Comparison of ENCODE assay signal across 8 mouse cellular contexts in the genomic region with DNA sequence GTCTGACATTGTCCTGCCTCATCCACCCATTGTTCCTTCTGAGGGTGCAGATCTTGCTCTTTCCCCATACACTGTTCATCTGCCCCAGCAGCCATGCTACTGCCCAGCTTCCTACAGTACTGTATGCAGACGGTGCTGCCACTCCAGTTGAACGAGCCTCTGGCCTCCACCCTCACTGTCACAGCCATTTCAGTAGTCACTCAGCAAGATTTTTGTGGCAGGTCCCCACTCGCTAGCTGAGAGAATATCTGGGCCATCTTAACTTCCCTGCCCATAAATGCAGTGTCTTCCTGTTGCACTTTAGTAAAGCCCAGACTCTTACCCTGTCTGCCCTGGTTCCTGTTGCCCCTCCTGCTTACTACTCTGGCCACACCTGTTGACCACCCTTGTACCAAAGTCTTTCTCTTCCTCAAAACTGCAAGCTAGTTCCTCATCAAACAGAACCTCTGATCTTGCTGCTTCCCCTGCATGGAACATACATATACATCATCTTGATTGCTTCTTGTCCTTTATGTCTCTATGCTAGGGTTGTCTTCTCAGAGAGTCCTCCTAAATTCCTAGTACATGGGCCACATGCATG. TPM values are rescaled to one million over a fixed set of nuclear protein-coding genes. Genes with fewer than 3 reads are reported as not detected.
DNase-seq lines count a peak whose midpoint lies in the region; ATAC-seq and TF ChIP-seq lines count a peak whose summit lies in the region.

No protein-coding gene starts in this region.

- peak overlapping the region; percentile 95 for H3K27ac ChIP-seq in heart, embryonic 16.5 days (ENCODE audit: low read length)
- peak overlapping the region; percentile 22 for H3K27ac ChIP-seq in bone marrow macrophage, adult 2 months (ENCODE audit: insufficient read depth, low read depth, low read length)
- peak overlapping the region; percentile 97 for H3K27ac ChIP-seq in intestine, postnatal 0 days (ENCODE audit: low read depth, low read length)
- H3K27ac ChIP-seq in neural tube, embryonic 12.5 days, result no peak overlapping the region

- TF ChIP-seq POLR2A in bone marrow macrophage, adult 2 months (IDR thresholded peaks at IDR 0.05; ENCODE audit: borderline replicate concordance, low read depth, low read length), result no peak

- no peak for TF ChIP-seq CTCF in bone marrow macrophage, adult 2 months (IDR thresholded peaks at IDR 0.05; ENCODE audit: low read depth, low read length)
- no peak for TF ChIP-seq CTCF in intestine, postnatal 0 days (IDR thresholded peaks at IDR 0.05; ENCODE audit: low read depth)

- H3K4me3 ChIP-seq in heart, embryonic 16.5 days (ENCODE audit: low read length), result peak overlapping the region; percentile 90; the same call in 1 of the 2 replicates
- peak overlapping the region; percentile 93 for H3K4me3 ChIP-seq in bone marrow macrophage, adult 2 months (ENCODE audit: insufficient read depth, low read length)
- H3K4me3 ChIP-seq in intestine, postnatal 0 days (ENCODE audit: low read depth, low read length), result peak overlapping the region; percentile 79; the same call in 1 of the 2 replicates
- no peak overlapping the region for H3K4me3 ChIP-seq in neural tube, embryonic 12.5 days

- ATAC-seq in heart, embryonic 16.5 days (replicated peaks; ENCODE audit: extremely low read depth, insufficient read depth, low FRiP score), result no peak
- no peak for ATAC-seq in intestine, postnatal 0 days
- no peak for ATAC-seq in neural tube, embryonic 12.5 days (ENCODE audit: low FRiP score, low read depth)

- WGBS in heart, embryonic 16.5 days, result 58% methylated on average over 3 of the region's 3 CpGs
- WGBS in intestine, postnatal 0 days, result 48% methylated on average over 3 of the region's 3 CpGs
- WGBS in neural tube, embryonic 12.5 days, result 90% methylated on average over 3 of the region's 3 CpGs

- no peaks in the 10 kb centered on the region for H3K27me3 ChIP-seq in heart, embryonic 16.5 days (ENCODE audit: control insufficient read depth, insufficient read depth, low read length)
- no peaks in the 10 kb centered on the region for H3K27me3 ChIP-seq in intestine, postnatal 0 days (replicated peaks; ENCODE audit: control insufficient read depth, insufficient read depth, low read length)
- H3K27me3 ChIP-seq in neural tube, embryonic 12.5 days (replicated peaks), result no peaks in the 10 kb centered on the region

- H3K4me2 ChIP-seq in heart, embryonic 16.5 days (ENCODE audit: low read depth, low read length), result peak overlapping the region; percentile 87
- peak overlapping the region; percentile 90 for H3K4me2 ChIP-seq in intestine, postnatal 0 days (replicated peaks; ENCODE audit: low read depth)
- peak overlapping the region; percentile 74 for H3K4me2 ChIP-seq in neural tube, embryonic 12.5 days (replicated peaks)

- H3K9ac ChIP-seq in heart, embryonic 16.5 days (ENCODE audit: low read length), result peak overlapping the region; percentile 93; the same call in 1 of the 2 replicates
- H3K9ac ChIP-seq in intestine, postnatal 0 days (ENCODE audit: low read depth, low read length), result peak overlapping the region; percentile 23; the same call in 1 of the 2 replicates
- H3K9ac ChIP-seq in neural tube, embryonic 12.5 days, result peak overlapping the region; percentile 84; the same call in 1 of the 2 replicates

- H3K36me3 ChIP-seq in heart, embryonic 16.5 days (ENCODE audit: control insufficient read depth, insufficient read depth), result peaks cover 11% of the 10 kb centered on the region
- peaks cover 28% of the 10 kb centered on the region for H3K36me3 ChIP-seq in intestine, postnatal 0 days (ENCODE audit: control insufficient read depth, insufficient read depth)
- peaks cover 32% of the 10 kb centered on the region for H3K36me3 ChIP-seq in neural tube, embryonic 12.5 days

- H3K9me3 ChIP-seq in heart, embryonic 16.5 days (replicated peaks; ENCODE audit: control insufficient read depth, low read length), result no peaks in the 10 kb centered on the region
- H3K9me3 ChIP-seq in intestine, postnatal 0 days (ENCODE audit: control insufficient read depth), result no peaks in the 10 kb centered on the region
- no peaks in the 10 kb centered on the region for H3K9me3 ChIP-seq in neural tube, embryonic 12.5 days

- no peak for DNase-seq in heart, adult 8-10 months (ENCODE audit: low spot score)
- DNase-seq in gastrocnemius, postnatal 25 days, result no peak
- no peak for DNase-seq in thymus, postnatal 14 days
- no peak for DNase-seq in adrenal gland, postnatal 14 days

- H3K4me1 ChIP-seq in heart, embryonic 16.5 days (ENCODE audit: control insufficient read depth, insufficient read depth, low read length), result peaks cover 15% of the 10 kb centered on the region
- peaks cover 58% of the 10 kb centered on the region for H3K4me1 ChIP-seq in bone marrow macrophage, adult 2 months (ENCODE audit: control insufficient read depth, insufficient read depth, low read length)
- H3K4me1 ChIP-seq in intestine, postnatal 0 days (replicated peaks; ENCODE audit: control insufficient read depth, insufficient read depth, low read length), result peaks cover 19% of the 10 kb centered on the region
- peaks cover 20% of the 10 kb centered on the region for H3K4me1 ChIP-seq in neural tube, embryonic 12.5 days

RNA-seq across cellular contexts. Expression of gene Dbnl, which starts 1.6 kb away (rescaled TPM):
- 82.8 and 86.7 TPM in 2 replicates for polyA plus RNA-seq in heart, embryonic 16.5 days (2015; fragmentation: Nextera tagmentation; extraction: Ambion mirVana)
- total RNA-seq in heart, adult 8-10 months (2022), result 10 to 100 TPM; 26.4 to 33.1 (median 28.8) TPM
- 59.1 and 61.9 TPM in 2 replicates for polyA plus RNA-seq in bone marrow macrophage, adult 2 months (2012; ENCODE audit: insufficient read depth, insufficient read length, missing spikeins)
- polyA plus RNA-seq in intestine, postnatal 0 days (2015; fragmentation: Nextera tagmentation; extraction: Ambion mirVana), result 93.0 and 99.7 TPM in 2 replicates
- 138 and 153 TPM in 2 replicates for polyA plus RNA-seq in neural tube, embryonic 12.5 days (2016; fragmentation: Nextera tagmentation; extraction: Ambion mirVana)
- 10 to 100 TPM; 11.7 to 14.8 TPM for total RNA-seq in gastrocnemius, postnatal 25 days (2021)
- 51.7 and 62.9 TPM in 2 replicates for total RNA-seq in adrenal gland, postnatal 14 days (2021)

RNA-seq across cellular contexts. Expression of gene Pgam2, which starts 13.7 kb away (rescaled TPM):
- polyA plus RNA-seq in heart, embryonic 16.5 days (2015; fragmentation: Nextera tagmentation; extraction: Ambion mirVana), result 1,049 and 1,143 TPM in 2 replicates
- 1,000 to 10,000 TPM in 2 of 4 experiments, 100 to 1,000 TPM in 2; 838 to 1,132 (median 977) TPM for total RNA-seq in heart, adult 8-10 months (2022)
- not detected in 2 replicates for polyA plus RNA-seq in bone marrow macrophage, adult 2 months (2012; ENCODE audit: insufficient read depth, insufficient read length, missing spikeins)
- polyA plus RNA-seq in intestine, postnatal 0 days (2015; fragmentation: Nextera tagmentation; extraction: Ambion mirVana), result 9.9 and 10.1 TPM in 2 replicates
- 7.7 and 14.0 TPM in 2 replicates for polyA plus RNA-seq in neural tube, embryonic 12.5 days (2016; fragmentation: Nextera tagmentation; extraction: Ambion mirVana)
- total RNA-seq in gastrocnemius, postnatal 25 days (2021), result 1,000 to 10,000 TPM; 3,395 to 3,606 TPM
- total RNA-seq in adrenal gland, postnatal 14 days (2021), result not detected in 2 replicates

RNA-seq across cellular contexts. Expression of gene Urgcp, which starts 27.7 kb away (rescaled TPM):
- 39.3 and 42.2 TPM in 2 replicates for polyA plus RNA-seq in heart, embryonic 16.5 days (2015; fragmentation: Nextera tagmentation; extraction: Ambion mirVana)
- 10 to 100 TPM; 57.3 to 69.8 (median 58.6) TPM for total RNA-seq in heart, adult 8-10 months (2022)
- 9.8 and 17.3 TPM in 2 replicates for polyA plus RNA-seq in bone marrow macrophage, adult 2 months (2012; ENCODE audit: insufficient read depth, insufficient read length, missing spikeins)
- 15.4 and 19.0 TPM in 2 replicates for polyA plus RNA-seq in intestine, postnatal 0 days (2015; fragmentation: Nextera tagmentation; extraction: Ambion mirVana)
- polyA plus RNA-seq in neural tube, embryonic 12.5 days (2016; fragmentation: Nextera tagmentation; extraction: Ambion mirVana), result 24.6 and 26.5 TPM in 2 replicates
- total RNA-seq in gastrocnemius, postnatal 25 days (2021), result 10 to 100 TPM; 39.0 to 41.3 TPM
- 56.0 and 56.9 TPM in 2 replicates for total RNA-seq in adrenal gland, postnatal 14 days (2021)

RNA-seq across cellular contexts. Expression of gene Polm, which starts 48.0 kb away (rescaled TPM):
- polyA plus RNA-seq in heart, embryonic 16.5 days (2015; fragmentation: Nextera tagmentation; extraction: Ambion mirVana), result 6.2 and 6.4 TPM in 2 replicates
- 1 to 10 TPM; 1.8 to 3.3 (median 2.8) TPM for total RNA-seq in heart, adult 8-10 months (2022)
- 11.4 and 14.4 TPM in 2 replicates for polyA plus RNA-seq in bone marrow macrophage, adult 2 months (2012; ENCODE audit: insufficient read depth, insufficient read length, missing spikeins)
- 9.0 and 9.2 TPM in 2 replicates for polyA plus RNA-seq in intestine, postnatal 0 days (2015; fragmentation: Nextera tagmentation; extraction: Ambion mirVana)
- polyA plus RNA-seq in neural tube, embryonic 12.5 days (2016; fragmentation: Nextera tagmentation; extraction: Ambion mirVana), result 6.6 and 7.0 TPM in 2 replicates
- total RNA-seq in gastrocnemius, postnatal 25 days (2021), result 1 to 10 TPM; 1.8 to 2.8 TPM
- total RNA-seq in adrenal gland, postnatal 14 days (2021), result 8.4 and 11.9 TPM in 2 replicates

Comparison
In these comparisons a context has a peak if more than half of its experiments do, and no peak if none do; other contexts are left out.
1. H3K9ac ChIP-seq: peak in every context shown above with its lines; median percentile 93 in heart, embryonic 16.5 days; 84 in neural tube, embryonic 12.5 days; 23 in intestine, postnatal 0 days.
2. RNA of gene Pgam2, which starts 13.7 kb away (polyA plus RNA-seq): 1,049 to 1,143 TPM in heart, embryonic 16.5 days; 9.9 to 10.1 TPM in intestine, postnatal 0 days, 7.7 to 14.0 TPM in neural tube, embryonic 12.5 days and not detected in bone marrow macrophage, adult 2 months; every median in the first group is over 10 times any median in the second.
3. Peak in every context shown above with its lines, with median percentiles within 50 percentile points of each other: H3K4me2 ChIP-seq.